Mouse (Mus musculus) liver, adult 2 months (tissue): ENCODE data around the gene 1110059E24Rik. TPM values are rescaled to one million over a fixed set of nuclear protein-coding genes. Genes with fewer than 3 reads are reported as not detected.

Experiments used
- DNase-seq: peaks from one replicate; pipeline ENCODE4 v3.0.0-alpha.2; 2011; ENCODE audit warnings: low read depth, low spot score; ENCODE audit errors: extremely low read depth
- H3K27ac ChIP-seq: fragments of 200-500 bp; replicated peaks from 2 replicates; pipeline ENCODE4 v1.5.1; 2012; ENCODE audit warnings: low read depth, mild to moderate bottlenecking, control low read depth, inconsistent platforms, low read length; ENCODE audit not compliant: insufficient read depth
- H3K27me3 ChIP-seq: fragments of 200-500 bp; 2 replicates; pipeline ENCODE4 v1.6.1; 2012; ENCODE audit warnings: mild to moderate bottlenecking, moderate library complexity, low read length, inconsistent platforms; ENCODE audit not compliant: control insufficient read depth, insufficient read depth
- H3K36me3 ChIP-seq: fragments of 200-500 bp; 2 replicates; pipeline ENCODE4 v1.6.1; 2012; ENCODE audit warnings: low read length, inconsistent platforms; ENCODE audit not compliant: control insufficient read depth, insufficient read depth
- H3K4me1 ChIP-seq: fragments of 200-500 bp; 2 replicates; pipeline ENCODE4 v1.6.1; 2011; ENCODE audit warnings: low read length; ENCODE audit not compliant: control insufficient read depth, insufficient read depth
- H3K4me3 ChIP-seq: fragments of 200-500 bp; 2 replicates; pipeline ENCODE4 v1.5.1; 2011; ENCODE audit warnings: low read depth, mild to moderate bottlenecking, control low read depth, low read length, moderate library complexity; ENCODE audit not compliant: insufficient read depth
- H3K79me2 ChIP-seq: fragments of 200-500 bp; 2 replicates; pipeline ENCODE4 v1.6.1; 2012; ENCODE audit warnings: inconsistent platforms, mild to moderate bottlenecking, low read length, moderate library complexity; ENCODE audit not compliant: control insufficient read depth, insufficient read depth
- H3K9ac ChIP-seq: fragments of 200-500 bp; 2 replicates; pipeline ENCODE4 v1.6.1; 2012; ENCODE audit warnings: low read depth, mild to moderate bottlenecking, control low read depth, inconsistent platforms, low read length
- CTCF ChIP-seq: fragments of 200-500 bp; IDR thresholded peaks from 2 replicates; pipeline ENCODE4 v1.5.1; 2011; ENCODE audit warnings: low read depth, low read length, control low read depth
- POLR2A ChIP-seq: fragments of 200-500 bp; IDR thresholded peaks from 2 replicates; pipeline ENCODE4 v1.6.1; 2011; ENCODE audit warnings: low read length, control low read depth; ENCODE audit not compliant: insufficient read depth; ENCODE audit errors: extremely low read depth
- WGBS: fragments of 180-500 bp; shearing (Covaris S2); methylation state at CpG from one replicate; pipeline ENCODE4 v1.1.7; 2018; 5-methylcytosine and 5-hydroxymethylcytosine counted together
- polyA plus RNA-seq: library from polyadenylated mRNA; depleted of rRNA; stranded (reverse); fragments of >200 nt; gene quantifications from 2 replicates; pipeline ENCODE4 v1.2.3, GENCODE M21; 2012; rRNA removed
- total RNA-seq: library from RNA; depleted of rRNA; stranded (reverse); fragments of >200 nt; gene quantifications from 2 replicates; pipeline ENCODE4 v1.2.3, GENCODE M21; 2014; rRNA removed

Gene 1110059E24Rik
- total and polyA plus RNA-seq, 2 experiments = 3.5 to 24.4 TPM

DNA sequence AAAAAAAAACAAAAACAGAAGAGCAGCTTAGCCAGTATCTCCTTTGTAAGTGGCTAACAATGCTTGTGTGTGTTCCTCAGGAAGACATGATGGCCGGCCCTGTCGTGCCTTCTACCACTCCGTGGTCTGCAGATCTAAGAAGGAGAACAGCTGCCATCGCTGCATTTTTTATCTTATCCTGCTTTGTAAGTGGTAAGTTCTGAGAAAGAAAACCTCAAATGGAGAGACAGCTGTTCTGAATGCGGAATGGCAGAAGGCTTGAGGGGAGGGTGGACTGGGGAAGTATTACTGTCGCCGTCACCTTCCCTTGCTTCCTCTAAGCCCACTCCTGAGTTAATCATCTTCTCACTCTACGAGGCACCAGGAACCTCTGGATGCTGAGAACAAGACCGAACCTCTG is 100.0 kb downstream of the 1110059E24Rik start:
- Histone ChIP-seq H3K27me3 (no peaks in the 10 kb centered on the region), H3K4me3 (no peak overlapping the region), H3K27ac (no peak overlapping the region), H3K79me2 (no peaks in the 10 kb centered on the region), H3K36me3 (no peaks in the 10 kb centered on the region), H3K9ac (no peak overlapping the region), H3K4me1 (no peaks in the 10 kb centered on the region)
- TF ChIP-seq POLR2A = no peak
- TF ChIP-seq CTCF = no peak
- DNase-seq = no peak
- 77% methylated on average over 9 of the region's 9 CpGs for WGBS

DNA sequence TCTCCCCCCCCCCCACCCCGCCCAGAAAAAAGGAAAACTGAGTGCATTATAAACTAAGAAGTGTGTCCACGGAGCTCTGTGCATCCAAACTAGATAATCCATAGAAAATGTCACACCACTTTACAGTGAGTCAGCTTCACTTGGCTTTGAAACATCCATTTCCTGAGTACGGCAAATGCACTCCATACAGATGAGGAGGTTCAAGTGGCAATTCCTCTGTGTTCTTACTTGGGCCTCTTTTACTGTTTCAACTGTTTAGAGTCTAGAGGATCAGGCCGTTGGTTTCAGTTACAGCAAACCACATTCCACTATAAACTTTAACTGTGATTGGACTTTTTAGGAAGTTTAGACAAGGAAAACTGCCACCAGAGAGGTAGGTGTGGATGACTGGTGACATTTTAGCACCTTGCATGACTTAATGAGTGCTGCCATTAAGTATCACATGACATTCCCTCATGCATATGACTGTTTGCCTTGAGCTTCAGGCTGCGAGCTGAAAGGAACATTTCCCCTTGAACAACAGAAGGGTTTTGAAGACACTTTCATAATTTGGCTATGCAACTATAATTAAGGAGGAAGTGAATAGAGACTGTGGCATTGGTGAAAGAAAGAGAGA is 100.7 kb downstream of the 1110059E24Rik start:
- TF ChIP-seq CTCF (no peak), POLR2A (no peak)
- Histone ChIP-seq H3K79me2 (no peaks in the 10 kb centered on the region), H3K36me3 (no peaks in the 10 kb centered on the region), H3K27ac (no peak overlapping the region), H3K4me1 (no peaks in the 10 kb centered on the region), H3K9ac (no peak overlapping the region), H3K27me3 (peaks cover 2% of the 10 kb centered on the region; the same call in 1 of the 2 replicates), H3K4me3 (no peak overlapping the region)
- 79% methylated on average over 5 of the region's 5 CpGs for WGBS
- DNase-seq = no peak

- no peaks in the 10 kb centered on the region for H3K36me3 ChIP-seq
- no peaks in the 10 kb centered on the region for H3K4me1 ChIP-seq
- no peaks in the 10 kb centered on the region for H3K79me2 ChIP-seq
- TF ChIP-seq POLR2A (no peak), CTCF (no peak)
- no peak overlapping the region for H3K9ac ChIP-seq
- no peak for DNase-seq
- no peak overlapping the region for H3K27ac ChIP-seq
- WGBS = 88% methylated on average over 3 of the region's 3 CpGs
- H3K4me3 ChIP-seq = no peak overlapping the region
- peaks cover 2% of the 10 kb centered on the region; the same call in 1 of the 2 replicates for H3K27me3 ChIP-seq
Observed at GRCm38 (mm10) chr19:21549713-21550112, 103.1 kb downstream of the 1110059E24Rik start.

GRCm38 (mm10) chr19:21548947-21549346 is 103.8 kb downstream of the 1110059E24Rik start:
- no peaks in the 10 kb centered on the region for H3K36me3 ChIP-seq
- H3K9ac ChIP-seq = no peak overlapping the region
- peaks cover 2% of the 10 kb centered on the region; the same call in 1 of the 2 replicates for H3K27me3 ChIP-seq
- H3K27ac ChIP-seq = no peak overlapping the region
- H3K4me1 ChIP-seq = no peaks in the 10 kb centered on the region
- no peaks in the 10 kb centered on the region for H3K79me2 ChIP-seq
- 60% methylated on average over 3 of the region's 3 CpGs for WGBS
- TF ChIP-seq CTCF (no peak), POLR2A (no peak)
- no peak overlapping the region for H3K4me3 ChIP-seq
- DNase-seq = no peak

DNA sequence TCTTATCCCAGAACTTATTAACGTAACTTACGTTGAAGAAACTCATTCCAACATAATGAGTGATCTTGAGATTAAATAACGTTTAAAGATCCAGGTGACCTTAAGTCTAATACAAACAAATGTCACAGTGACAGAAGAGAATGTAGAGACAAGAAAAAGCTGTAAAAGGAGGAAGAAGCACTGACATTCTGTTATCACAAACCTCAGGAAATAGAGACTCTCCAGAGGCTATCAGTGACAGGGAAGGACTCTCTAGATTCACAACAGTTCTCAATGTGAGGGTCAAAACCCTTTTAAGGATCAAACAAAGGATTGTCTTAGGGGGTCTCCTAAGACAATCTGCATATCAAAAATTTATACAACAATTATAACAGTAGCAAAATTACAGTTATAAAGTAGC is 115.7 kb downstream of the 1110059E24Rik start:
- WGBS = 46% methylated on average over 3 of the region's 3 CpGs

More for the DNA sequence above, 115.7 kb downstream of the 1110059E24Rik start:
- H3K9ac ChIP-seq = no peak overlapping the region
- no peak overlapping the region for H3K4me3 ChIP-seq
- H3K79me2 ChIP-seq = no peaks in the 10 kb centered on the region
- no peaks in the 10 kb centered on the region for H3K27me3 ChIP-seq
- no peaks in the 10 kb centered on the region for H3K36me3 ChIP-seq
- H3K4me1 ChIP-seq = no peaks in the 10 kb centered on the region
- DNase-seq = no peak
- H3K27ac ChIP-seq = no peak overlapping the region
- TF ChIP-seq CTCF = no peak
- TF ChIP-seq POLR2A = no peak

Other genes with a start within 250 kb of the 1110059E24Rik start
- gene Gda, start 179.5 kb downstream of the 1110059E24Rik start, total RNA-seq = 16.0 and 23.5 TPM in 2 replicates
- gene Gda, start 179.5 kb downstream of the 1110059E24Rik start, polyA plus RNA-seq = 3.8 and 4.7 TPM in 2 replicates
- 14.0 and 16.6 TPM in 2 replicates for gene Abhd17b, start 209 bp upstream of the 1110059E24Rik start, total RNA-seq
- 7.2 and 7.6 TPM in 2 replicates for gene Abhd17b, start 209 bp upstream of the 1110059E24Rik start, polyA plus RNA-seq
- 18.1 and 18.4 TPM in 2 replicates for gene Cemip2, start 125.4 kb upstream of the 1110059E24Rik start, total RNA-seq
- gene Cemip2, start 125.4 kb upstream of the 1110059E24Rik start, polyA plus RNA-seq = 2.3 and 2.9 TPM in 2 replicates